8 mouse cellular contexts compared by ENCODE assay signal in the genomic region with DNA sequence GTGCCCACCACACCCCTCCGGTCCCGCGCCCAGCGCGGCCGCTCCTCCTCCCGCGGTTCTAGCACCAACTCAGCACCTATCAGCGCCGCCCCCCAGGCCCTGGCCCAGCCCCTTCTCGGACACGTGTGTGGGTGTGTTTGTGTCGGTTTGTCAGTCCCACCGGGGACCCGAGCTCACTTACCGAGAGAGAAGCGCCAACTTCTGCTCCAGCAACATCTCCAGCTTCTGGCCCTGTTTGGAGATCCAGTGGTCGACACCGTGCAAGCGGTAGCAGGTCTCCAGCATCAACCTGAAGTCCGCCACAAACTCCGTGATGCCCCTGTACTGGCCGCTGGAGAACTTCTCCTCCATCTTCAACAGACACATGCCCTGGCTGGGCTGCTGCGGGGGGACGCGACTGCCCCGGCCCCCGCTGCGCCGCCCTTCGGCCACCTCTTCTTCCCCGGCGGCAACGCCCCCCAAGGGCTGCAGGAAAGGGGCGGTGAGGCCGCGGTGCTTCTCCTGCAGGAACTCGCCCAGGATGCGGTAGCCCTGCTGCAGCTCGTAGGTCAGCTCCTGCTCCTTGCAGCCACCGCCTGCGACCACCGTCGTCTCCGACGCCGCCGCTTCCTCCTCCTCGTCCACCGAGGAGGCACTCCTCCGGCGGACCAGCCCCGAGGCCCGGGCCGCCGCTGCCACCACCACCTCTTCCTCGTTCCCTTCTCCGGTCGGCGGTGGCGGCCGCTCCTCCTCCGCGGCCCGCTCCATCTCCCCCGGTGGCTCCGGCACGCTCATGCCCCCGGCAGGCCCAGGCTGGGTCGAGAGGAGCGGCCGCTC. TPM values are rescaled to one million over a fixed set of nuclear protein-coding genes. Genes with fewer than 3 reads are reported as not detected.
DNase-seq lines count a peak whose midpoint lies in the region; ATAC-seq and TF ChIP-seq lines count a peak whose summit lies in the region.

No protein-coding gene starts in this region.

- peaks cover 22% of the 10 kb centered on the region for H3K36me3 ChIP-seq in embryonic facial prominence, embryonic 10.5 days (replicated peaks)
- no peaks in the 10 kb centered on the region; the same call in 1 of the 2 replicates for H3K36me3 ChIP-seq in midbrain, postnatal 0 days (ENCODE audit: insufficient read depth, low read length)

- no peaks in the 10 kb centered on the region for H3K27me3 ChIP-seq in embryonic facial prominence, embryonic 10.5 days (replicated peaks; ENCODE audit: low read depth, poor library complexity, severe bottlenecking)
- no peaks in the 10 kb centered on the region for H3K27me3 ChIP-seq in midbrain, postnatal 0 days (ENCODE audit: insufficient read depth, low read length)

- H3K4me1 ChIP-seq in embryonic facial prominence, embryonic 10.5 days, result peaks cover 17% of the 10 kb centered on the region
- 0 out of 2 replicates have a peak, but pooled peaks cover 10% of the 10 kb centered on the region for H3K4me1 ChIP-seq in midbrain, postnatal 0 days (ENCODE audit: insufficient read depth, low read length)

- DNase-seq in A20 (ENCODE audit: low read depth, low spot score) (peak; percentile 90), liver (peak; percentile 90)
- DNase-seq in adrenal gland, postnatal 14 days, result peak; percentile 89
- peak; percentile 84 for DNase-seq in embryonic facial prominence, embryonic 10.5 days (ENCODE audit: low spot score)
- DNase-seq in heart, adult 11 months, result peak; percentile 98
- DNase-seq in kidney, adult 11 months, result peak; percentile 71
- peak; percentile 60 for DNase-seq in midbrain, postnatal 0 days (ENCODE audit: low spot score)
- DNase-seq in spleen, postnatal 14 days (ENCODE audit: low spot score in 2 of 2), result peak; percentile 54 to 62

- H3K9me3 ChIP-seq in embryonic facial prominence, embryonic 10.5 days, result no peaks in the 10 kb centered on the region
- no peaks in the 10 kb centered on the region for H3K9me3 ChIP-seq in midbrain, postnatal 0 days (ENCODE audit: low read length)

- H3K9ac ChIP-seq in midbrain, postnatal 0 days (replicated peaks; ENCODE audit: low read length, poor library complexity, severe bottlenecking), result peak overlapping the region; percentile 78

- no peak for TF ChIP-seq CTCF in midbrain, postnatal 0 days (IDR thresholded peaks at IDR 0.05)

- peak overlapping the region; percentile 97 for H3K27ac ChIP-seq in embryonic facial prominence, embryonic 10.5 days (replicated peaks)
- H3K27ac ChIP-seq in midbrain, postnatal 0 days (ENCODE audit: low read depth, low read length), result peak overlapping the region; percentile 95

- ATAC-seq in midbrain, postnatal 0 days (ENCODE audit: low FRiP score), result peak; percentile 35

- peak overlapping the region; percentile 83 for H3K4me3 ChIP-seq in embryonic facial prominence, embryonic 10.5 days
- H3K4me3 ChIP-seq in midbrain, postnatal 0 days (ENCODE audit: low read depth, low read length), result peak overlapping the region; percentile 91

- H3K4me2 ChIP-seq in midbrain, postnatal 0 days (ENCODE audit: low read depth, low read length, poor library complexity, severe bottlenecking), result peak overlapping the region; percentile 90

- under 1% methylated on average over 71 of the region's 72 CpGs for WGBS in embryonic facial prominence, embryonic 10.5 days
- 1% methylated on average over 70 of the region's 72 CpGs for WGBS in midbrain, postnatal 0 days

RNA-seq across cellular contexts. Expression of gene 9930021J03Rik, which starts 0.5 kb away (rescaled TPM):
- 16.4 and 16.6 TPM in 2 replicates for total RNA-seq in adrenal gland, postnatal 14 days (2021)
- polyA plus RNA-seq in embryonic facial prominence, embryonic 10.5 days (2016; fragmentation: Nextera tagmentation; extraction: Ambion mirVana), result 3.8 and 4.0 TPM in 2 replicates
- 27.0 and 27.5 TPM in 2 replicates for total RNA-seq in midbrain, postnatal 0 days (2014; rRNA removed)
- 5.1 and 6.3 TPM in 2 replicates for polyA plus RNA-seq in midbrain, postnatal 0 days (2015; fragmentation: Nextera tagmentation; extraction: Ambion mirVana)

RNA-seq across cellular contexts. Expression of gene Ranbp6, which starts 7.5 kb away (rescaled TPM):
- total RNA-seq in adrenal gland, postnatal 14 days (2021), result 13.4 and 16.7 TPM in 2 replicates
- 21.7 and 23.7 TPM in 2 replicates for polyA plus RNA-seq in embryonic facial prominence, embryonic 10.5 days (2016; fragmentation: Nextera tagmentation; extraction: Ambion mirVana)
- total RNA-seq in midbrain, postnatal 0 days (2014; rRNA removed), result 47.2 and 62.2 TPM in 2 replicates
- polyA plus RNA-seq in midbrain, postnatal 0 days (2015; fragmentation: Nextera tagmentation; extraction: Ambion mirVana), result 38.8 and 39.4 TPM in 2 replicates

Comparison
In these comparisons a context has a peak if more than half of its experiments do, and no peak if none do; other contexts are left out.
1. Peak in every context shown above with its lines: DNase-seq, ATAC-seq, H3K4me3 ChIP-seq and H3K27ac ChIP-seq.